Mouse (Mus musculus): ENCODE measurements at regions not wholly inside any gene's neighbourhood (a gene's known extent, or its start where the extent isn't known, plus 50 kb on each side); places are given as distances from the start of the nearest gene placed in this dataset.

DNA sequence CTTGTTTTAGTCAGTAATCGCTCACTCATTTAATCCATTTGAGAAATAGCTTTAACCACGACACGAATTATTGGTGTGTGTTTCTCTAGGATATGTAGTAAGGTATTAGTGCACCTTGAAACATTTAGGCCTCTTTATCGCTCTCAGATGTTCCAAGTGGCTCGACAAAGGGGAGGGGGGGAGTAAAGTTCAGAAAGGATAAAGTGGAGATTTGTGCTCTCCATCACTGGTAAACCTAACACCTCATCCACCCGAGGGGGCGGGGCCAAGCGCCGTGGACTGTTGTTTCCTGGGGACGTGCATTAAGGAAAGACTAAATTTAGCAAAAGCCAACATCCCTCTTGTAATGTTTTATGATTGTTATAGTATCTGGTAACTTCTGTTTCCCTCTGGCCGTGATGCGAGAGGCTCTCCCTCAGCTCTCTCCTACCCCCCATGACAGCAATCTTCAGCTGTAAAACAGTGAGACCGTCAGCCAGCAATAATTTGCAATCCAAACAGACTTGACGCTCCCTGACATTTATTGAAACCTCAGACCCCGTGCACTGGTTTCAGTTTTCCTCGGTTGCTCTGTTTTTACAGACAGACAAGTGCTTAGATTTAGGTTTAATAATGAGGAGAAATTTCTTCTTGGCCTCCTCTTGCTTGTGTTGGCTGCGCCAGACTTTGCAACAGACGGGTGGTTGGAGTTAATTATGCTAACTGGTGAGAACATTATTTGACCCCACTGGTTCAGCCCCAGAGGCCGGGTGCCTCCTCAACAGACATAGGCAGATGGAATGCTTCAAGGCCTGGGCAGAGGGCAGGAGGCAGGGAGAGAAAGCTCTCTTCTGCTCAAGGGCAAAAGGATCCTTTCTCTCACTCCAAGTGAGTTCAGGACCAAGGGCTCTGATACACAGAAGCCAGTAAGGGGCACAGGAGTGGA is 542.8 kb upstream of the Sox9 start:
- no peak overlapping the region for H3K4me2 ChIP-seq
- no peak overlapping the region for H3K4me3 ChIP-seq
- no peaks in the 10 kb centered on the region for H3K27me3 ChIP-seq (replicated peaks)
- no peak overlapping the region for H3K27ac ChIP-seq (replicated peaks)
- H3K36me3 ChIP-seq: no peaks in the 10 kb centered on the region
- ATAC-seq (ENCODE audit: extremely low read depth, insufficient number of reproducible peaks, low FRiP score, low TSS enrichment): no peak
- H3K9ac ChIP-seq: no peak overlapping the region
- no peaks in the 10 kb centered on the region for H3K9me3 ChIP-seq
- no peaks in the 10 kb centered on the region for H3K4me1 ChIP-seq
- WGBS: 67% methylated on average over 19 of the region's 19 CpGs

GRCm38 (mm10) chr11:112252548-112252947 is 529.5 kb upstream of the Sox9 start:
- ATAC-seq (ENCODE audit: extremely low read depth, insufficient number of reproducible peaks, low FRiP score, low TSS enrichment): no peak
- Histone ChIP-seq H3K4me3 (no peak overlapping the region), H3K27me3 (replicated peaks) (no peaks in the 10 kb centered on the region), H3K36me3 (no peaks in the 10 kb centered on the region), H3K4me1 (no peaks in the 10 kb centered on the region), H3K4me2 (no peak overlapping the region), H3K27ac (replicated peaks) (no peak overlapping the region), H3K9me3 (no peaks in the 10 kb centered on the region), H3K9ac (no peak overlapping the region)
- 91% methylated on average over 1 of the region's 1 CpGs for WGBS

DNA sequence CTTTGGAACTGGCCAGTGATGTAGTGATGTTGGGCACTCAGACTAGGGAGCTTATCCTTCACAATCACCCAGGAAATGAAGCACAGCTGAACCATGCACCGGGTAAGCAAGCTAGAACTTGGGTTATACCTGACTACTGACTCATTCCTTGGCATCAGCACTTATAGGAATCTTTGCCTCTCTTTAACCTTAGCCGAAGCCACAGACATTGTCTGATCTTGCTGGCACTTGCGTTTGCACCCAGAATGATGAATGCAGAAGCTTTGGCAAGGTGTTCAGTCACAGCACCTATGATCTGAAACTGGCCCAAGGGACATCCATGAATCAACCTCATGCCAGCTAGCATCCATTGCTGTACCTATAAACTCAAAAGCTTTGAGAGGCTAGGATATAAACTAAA is 529.0 kb upstream of the Sox9 start:
- H3K36me3 ChIP-seq: no peaks in the 10 kb centered on the region
- no peak overlapping the region for H3K4me2 ChIP-seq
- no peak for ATAC-seq (ENCODE audit: extremely low read depth, insufficient number of reproducible peaks, low FRiP score, low TSS enrichment)
- H3K4me1 ChIP-seq: no peaks in the 10 kb centered on the region
- no peaks in the 10 kb centered on the region for H3K27me3 ChIP-seq (replicated peaks)
- no peak overlapping the region for H3K4me3 ChIP-seq
- H3K9ac ChIP-seq: no peak overlapping the region
- WGBS: 76% methylated on average over 3 of the region's 3 CpGs
- no peaks in the 10 kb centered on the region for H3K9me3 ChIP-seq
- no peak overlapping the region for H3K27ac ChIP-seq (replicated peaks)

GRCm38 (mm10) chr11:112256326-112256725 is 525.7 kb upstream of the Sox9 start:
- 73% methylated on average over 7 of the region's 7 CpGs for WGBS
- no peak overlapping the region for H3K9ac ChIP-seq
- no peak overlapping the region for H3K4me2 ChIP-seq
- H3K4me1 ChIP-seq: peaks cover 3% of the 10 kb centered on the region
- H3K4me3 ChIP-seq: no peak overlapping the region
- ATAC-seq (ENCODE audit: extremely low read depth, insufficient number of reproducible peaks, low FRiP score, low TSS enrichment): no peak
- H3K36me3 ChIP-seq: no peaks in the 10 kb centered on the region
- H3K9me3 ChIP-seq: no peaks in the 10 kb centered on the region
- H3K27me3 ChIP-seq (replicated peaks): no peaks in the 10 kb centered on the region
- H3K27ac ChIP-seq (replicated peaks): no peak overlapping the region

GRCm38 (mm10) chr11:112264077-112264476 is 517.9 kb upstream of the Sox9 start:
- Histone ChIP-seq H3K4me2 (no peak overlapping the region), H3K9ac (no peak overlapping the region), H3K4me1 (peaks cover 8% of the 10 kb centered on the region), H3K4me3 (no peak overlapping the region), H3K27ac (replicated peaks) (no peak overlapping the region), H3K27me3 (replicated peaks) (no peaks in the 10 kb centered on the region), H3K36me3 (no peaks in the 10 kb centered on the region), H3K9me3 (no peaks in the 10 kb centered on the region)
- ATAC-seq (ENCODE audit: extremely low read depth, insufficient number of reproducible peaks, low FRiP score, low TSS enrichment): no peak
- 70% methylated on average over 4 of the region's 4 CpGs for WGBS

- Histone ChIP-seq H3K4me2 (no peak overlapping the region), H3K36me3 (no peaks in the 10 kb centered on the region), H3K27me3 (replicated peaks) (no peaks in the 10 kb centered on the region), H3K9ac (no peak overlapping the region), H3K9me3 (no peaks in the 10 kb centered on the region), H3K27ac (replicated peaks) (no peak overlapping the region), H3K4me3 (no peak overlapping the region), H3K4me1 (no peaks in the 10 kb centered on the region)
- no peak for ATAC-seq (ENCODE audit: extremely low read depth, insufficient number of reproducible peaks, low FRiP score, low TSS enrichment)
- WGBS: 86% methylated on average over 5 of the region's 5 CpGs
These were observed 511.1 kb upstream of the Sox9 start for GRCm38 (mm10) chr11:112270911-112271310.

DNA sequence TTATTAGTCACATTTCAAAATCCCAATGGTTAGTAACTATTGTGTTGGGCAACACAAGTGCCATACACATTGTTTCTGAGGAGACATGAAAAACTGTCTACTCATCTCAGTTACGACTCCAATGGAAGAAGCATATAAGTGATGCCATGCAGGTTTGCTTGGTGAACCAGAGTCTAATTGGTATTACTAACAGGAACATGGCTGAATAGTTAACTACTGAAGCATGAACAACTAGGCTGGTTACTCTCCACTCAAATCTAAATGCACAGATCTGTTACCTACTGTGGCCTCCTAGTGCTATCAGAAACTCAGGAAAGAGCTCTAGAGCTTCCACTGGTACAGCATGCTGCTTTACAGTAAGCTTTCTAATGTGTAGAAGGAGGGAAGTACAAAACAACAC is 503.5 kb upstream of the Sox9 start:
- H3K9me3 ChIP-seq: no peaks in the 10 kb centered on the region; the same call in 1 of the 2 replicates
- no peak overlapping the region for H3K27ac ChIP-seq (replicated peaks)
- H3K4me3 ChIP-seq: no peak overlapping the region
- no peaks in the 10 kb centered on the region for H3K27me3 ChIP-seq (replicated peaks)
- ATAC-seq (ENCODE audit: extremely low read depth, insufficient number of reproducible peaks, low FRiP score, low TSS enrichment): no peak
- WGBS: 86% methylated on average over 1 of the region's 1 CpGs
- H3K4me1 ChIP-seq: no peaks in the 10 kb centered on the region
- no peaks in the 10 kb centered on the region for H3K36me3 ChIP-seq
- H3K4me2 ChIP-seq: no peak overlapping the region
- H3K9ac ChIP-seq: no peak overlapping the region

DNA sequence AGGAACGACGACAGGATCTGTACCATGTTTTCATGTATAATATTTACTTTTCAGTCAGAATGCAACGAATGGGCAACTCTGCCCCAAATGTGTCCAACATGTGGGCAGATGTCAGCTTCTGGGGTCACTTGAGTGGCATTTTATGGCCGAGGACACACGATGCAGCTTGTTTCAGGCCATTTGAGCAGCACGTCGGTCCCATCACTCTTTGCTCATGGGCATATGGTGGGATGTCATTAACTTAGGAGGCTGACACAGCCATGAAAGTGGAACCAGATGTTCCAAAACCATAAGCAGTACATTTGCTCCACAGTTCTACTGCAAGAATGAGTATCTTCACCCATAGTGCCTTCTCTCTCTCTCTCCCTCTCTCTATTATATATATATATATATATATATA is 499.1 kb upstream of the Sox9 start:
- 73% methylated on average over 7 of the region's 7 CpGs for WGBS
- H3K9me3 ChIP-seq: no peaks in the 10 kb centered on the region

GRCm38 (mm10) chr11:112298901-112299341 is 483.1 kb upstream of the Sox9 start:
- 62% methylated on average over 5 of the region's 5 CpGs for WGBS
- no peaks in the 10 kb centered on the region for H3K4me1 ChIP-seq
- no peaks in the 10 kb centered on the region for H3K27me3 ChIP-seq (replicated peaks)
- no peaks in the 10 kb centered on the region for H3K9me3 ChIP-seq
- ATAC-seq (ENCODE audit: extremely low read depth, insufficient number of reproducible peaks, low FRiP score, low TSS enrichment): no peak
- no peaks in the 10 kb centered on the region for H3K36me3 ChIP-seq
- no peak overlapping the region for H3K4me2 ChIP-seq
- no peak overlapping the region for H3K4me3 ChIP-seq
- H3K27ac ChIP-seq (replicated peaks): no peak overlapping the region
- H3K9ac ChIP-seq: no peak overlapping the region

More for the DNA sequence above, 499.1 kb upstream of the Sox9 start:
- Histone ChIP-seq H3K9ac (no peak overlapping the region), H3K4me1 (no peaks in the 10 kb centered on the region), H3K27ac (replicated peaks) (no peak overlapping the region), H3K4me3 (no peak overlapping the region), H3K4me2 (no peak overlapping the region), H3K27me3 (replicated peaks) (no peaks in the 10 kb centered on the region), H3K36me3 (no peaks in the 10 kb centered on the region)
- ATAC-seq (ENCODE audit: extremely low read depth, insufficient number of reproducible peaks, low FRiP score, low TSS enrichment): no peak

DNA sequence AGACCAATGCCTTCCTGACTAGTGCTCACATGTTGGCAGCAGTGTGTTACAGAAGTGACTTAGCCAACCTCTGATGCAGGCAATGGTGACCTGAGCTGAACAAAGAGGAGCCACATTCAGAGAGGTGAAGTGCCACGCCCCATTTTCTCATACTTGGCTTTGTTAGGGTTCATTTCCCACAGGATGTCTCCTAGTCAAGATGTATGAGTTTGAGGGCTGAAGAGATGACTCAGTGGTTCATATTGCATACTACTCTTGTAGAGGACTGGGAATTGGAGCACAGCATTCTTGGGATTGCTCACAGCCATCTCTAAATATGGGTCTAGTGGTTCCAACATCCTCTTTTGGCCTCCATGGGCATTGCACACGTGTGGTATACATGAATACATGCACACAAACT is 478.9 kb upstream of the Sox9 start:
- Histone ChIP-seq H3K4me3 (no peak overlapping the region), H3K9ac (no peak overlapping the region), H3K4me1 (no peaks in the 10 kb centered on the region), H3K27ac (replicated peaks) (no peak overlapping the region), H3K27me3 (replicated peaks) (no peaks in the 10 kb centered on the region), H3K4me2 (no peak overlapping the region), H3K36me3 (no peaks in the 10 kb centered on the region), H3K9me3 (no peaks in the 10 kb centered on the region)
- WGBS: 57% methylated on average over 2 of the region's 2 CpGs
- ATAC-seq (ENCODE audit: extremely low read depth, insufficient number of reproducible peaks, low FRiP score, low TSS enrichment): no peak

DNA sequence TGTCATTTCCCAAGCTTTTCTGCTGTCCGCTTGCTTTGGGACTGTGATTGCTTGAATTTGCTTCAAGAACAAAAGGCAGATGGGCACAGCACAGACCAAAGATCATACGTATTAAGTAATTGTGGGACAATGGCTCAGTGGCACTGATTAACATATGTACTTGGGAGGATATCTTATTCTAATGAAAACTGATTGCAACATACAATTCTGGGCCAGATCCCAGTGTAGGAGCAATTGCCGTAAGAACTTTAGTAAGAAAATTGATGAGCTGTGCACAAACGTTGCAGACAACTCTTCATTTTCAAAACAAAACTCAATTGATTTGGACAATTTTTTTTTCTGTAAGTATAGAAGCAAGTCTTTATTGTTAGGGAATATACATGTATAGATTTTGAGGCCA is 456.2 kb upstream of the Sox9 start:
- Histone ChIP-seq H3K27ac (replicated peaks) (no peak overlapping the region), H3K27me3 (replicated peaks) (no peaks in the 10 kb centered on the region), H3K4me3 (no peak overlapping the region), H3K36me3 (no peaks in the 10 kb centered on the region), H3K4me2 (no peak overlapping the region), H3K9me3 (no peaks in the 10 kb centered on the region), H3K4me1 (no peaks in the 10 kb centered on the region), H3K9ac (no peak overlapping the region)
- ATAC-seq (ENCODE audit: extremely low read depth, insufficient number of reproducible peaks, low FRiP score, low TSS enrichment): no peak
- 80% methylated on average over 4 of the region's 4 CpGs for WGBS

- Histone ChIP-seq H3K27me3 (replicated peaks) (no peaks in the 10 kb centered on the region), H3K9me3 (no peaks in the 10 kb centered on the region), H3K9ac (no peak overlapping the region), H3K4me1 (no peaks in the 10 kb centered on the region), H3K27ac (replicated peaks) (no peak overlapping the region), H3K4me3 (no peak overlapping the region), H3K36me3 (no peaks in the 10 kb centered on the region), H3K4me2 (no peak overlapping the region)
- no peak for ATAC-seq (ENCODE audit: extremely low read depth, insufficient number of reproducible peaks, low FRiP score, low TSS enrichment)
- WGBS: 61% methylated on average over 4 of the region's 4 CpGs
These were observed 454.4 kb upstream of the Sox9 start for GRCm38 (mm10) chr11:112327606-112328005.
